Mouse (Mus musculus) erythroblast, embryonic 14.5 days (primary cell): ENCODE measurements around the gene Ctnnd2. TPM values are rescaled to one million over a fixed set of nuclear protein-coding genes. Genes with fewer than 3 reads are reported as not detected.

Experiments used
- H3K27me3 ChIP-seq: 2 replicates; pipeline ENCODE4 v1.6.1; 2012; ENCODE audit warnings: inconsistent platforms; ENCODE audit not compliant: control insufficient read depth
- H3K36me3 ChIP-seq: 2 replicates; pipeline ENCODE4 v1.6.1; 2012; ENCODE audit warnings: mild to moderate bottlenecking, inconsistent platforms; ENCODE audit not compliant: control insufficient read depth
- H3K4me1 ChIP-seq: 2 replicates; pipeline ENCODE4 v1.6.1; 2012; ENCODE audit warnings: inconsistent platforms; ENCODE audit not compliant: control insufficient read depth
- H3K4me3 ChIP-seq: replicated peaks from 2 replicates; pipeline ENCODE3; 2012; ENCODE audit warnings: moderate library complexity, mild to moderate bottlenecking, inconsistent platforms
- H3K9me3 ChIP-seq: 2 replicates; pipeline ENCODE4 v1.6.1; 2012; ENCODE audit warnings: low read length, inconsistent platforms, mixed read lengths; ENCODE audit not compliant: control insufficient read depth
- GATA1 ChIP-seq: IDR thresholded peaks from 2 replicates; pipeline ENCODE4 v1.6.1; 2012; ENCODE audit warnings: low read length, inconsistent platforms, mixed read lengths
- TAL1 ChIP-seq: IDR thresholded peaks from 3 replicates; pipeline ENCODE4 v1.6.1; 2012; ENCODE audit warnings: low read length, inconsistent platforms, mixed read lengths
- polyA plus RNA-seq: library from polyadenylated mRNA; stranded (reverse); fragments of >175 nt; gene quantifications from 2 replicates; pipeline ENCODE4 v1.2.3, GENCODE M21; 2012

The Ctnnd2 gene
- polyA plus RNA-seq, 1 experiment = not detected

- Histone ChIP-seq H3K27me3 (peaks cover 41% of the 10 kb centered on the region), H3K4me3 (no peak overlapping the region), H3K36me3 (no peaks in the 10 kb centered on the region), H3K9me3 (no peaks in the 10 kb centered on the region), H3K4me1 (no peaks in the 10 kb centered on the region)
- TF ChIP-seq GATA1 = no peak
- no peak for TF ChIP-seq TAL1
These were observed 1.9 kb downstream of the Ctnnd2 start for GRCm38 (mm10) chr15:30174321-30174720.

DNA sequence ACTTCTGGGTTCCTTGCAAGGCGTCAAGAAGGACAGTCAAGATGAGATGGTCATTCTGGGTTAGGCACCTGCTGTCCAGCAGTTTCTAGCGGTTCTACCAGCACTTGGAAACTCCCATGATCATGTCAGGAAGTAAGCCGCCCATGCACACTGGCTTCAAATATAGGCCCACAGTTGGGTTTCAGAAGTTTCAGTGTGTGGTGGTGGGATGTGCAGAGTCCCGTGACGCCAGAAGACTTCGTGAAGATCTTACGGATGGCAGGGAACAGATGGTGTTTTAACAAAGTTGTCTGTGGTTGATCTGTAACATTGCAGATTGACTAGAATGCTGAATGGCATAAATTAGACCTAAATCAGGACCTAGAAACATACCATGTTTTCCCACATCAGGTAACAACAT, 11.6 kb downstream of the Ctnnd2 start:
- H3K9me3 ChIP-seq = peaks cover 3% of the 10 kb centered on the region; the same call in 1 of the 2 replicates
- H3K4me1 ChIP-seq = no peaks in the 10 kb centered on the region
- no peaks in the 10 kb centered on the region for H3K27me3 ChIP-seq
- no peak overlapping the region for H3K4me3 ChIP-seq
- no peaks in the 10 kb centered on the region for H3K36me3 ChIP-seq
- TF ChIP-seq GATA1 = no peak
- no peak for TF ChIP-seq TAL1

- H3K4me3 ChIP-seq = no peak overlapping the region
- no peaks in the 10 kb centered on the region for H3K27me3 ChIP-seq
- TF ChIP-seq GATA1 (no peak), TAL1 (no peak)
- H3K4me1 ChIP-seq = no peaks in the 10 kb centered on the region
- no peaks in the 10 kb centered on the region for H3K36me3 ChIP-seq
- peaks cover 2% of the 10 kb centered on the region; the same call in 1 of the 2 replicates for H3K9me3 ChIP-seq
These were observed 18.5 kb downstream of the Ctnnd2 start for GRCm38 (mm10) chr15:30190872-30191271.

GRCm38 (mm10) chr15:30191931-30192668, 19.7 kb downstream of the Ctnnd2 start:
- no peak for TF ChIP-seq TAL1
- no peak for TF ChIP-seq GATA1
- Histone ChIP-seq H3K27me3 (no peaks in the 10 kb centered on the region), H3K4me3 (no peak overlapping the region), H3K4me1 (no peaks in the 10 kb centered on the region), H3K9me3 (peaks cover 2% of the 10 kb centered on the region; the same call in 1 of the 2 replicates), H3K36me3 (no peaks in the 10 kb centered on the region)

- H3K4me3 ChIP-seq = no peak overlapping the region
- no peaks in the 10 kb centered on the region for H3K4me1 ChIP-seq
- H3K27me3 ChIP-seq = no peaks in the 10 kb centered on the region
- TF ChIP-seq TAL1 (no peak), GATA1 (no peak)
- no peaks in the 10 kb centered on the region for H3K36me3 ChIP-seq
- H3K9me3 ChIP-seq = no peaks in the 10 kb centered on the region; the same call in 1 of the 2 replicates
These were observed 26.0 kb downstream of the Ctnnd2 start for GRCm38 (mm10) chr15:30198429-30198828.

DNA sequence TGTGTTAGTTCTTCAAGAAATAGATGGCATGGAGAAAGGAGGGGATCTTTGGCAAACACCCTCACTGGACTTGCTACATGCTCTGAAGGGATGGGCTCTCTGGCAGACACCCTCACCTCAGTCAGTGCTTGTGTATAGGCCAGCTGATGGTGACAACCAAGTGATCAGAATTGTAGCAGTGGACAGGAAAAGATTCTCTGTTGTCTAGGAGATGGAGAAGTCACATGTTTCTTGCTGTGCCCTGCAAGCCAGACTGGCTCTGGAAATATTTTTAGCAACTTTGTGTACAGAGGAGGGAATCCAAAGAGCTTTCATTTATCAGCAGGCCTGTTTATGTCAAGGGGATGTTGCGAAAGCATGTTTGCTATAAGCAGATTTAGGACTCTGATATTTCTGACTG, 27.4 kb downstream of the Ctnnd2 start:
- no peak for TF ChIP-seq TAL1
- no peak for TF ChIP-seq GATA1
- no peaks in the 10 kb centered on the region for H3K4me1 ChIP-seq
- no peak overlapping the region for H3K4me3 ChIP-seq
- peaks cover 3% of the 10 kb centered on the region; the same call in 1 of the 2 replicates for H3K9me3 ChIP-seq
- no peaks in the 10 kb centered on the region for H3K27me3 ChIP-seq
- no peaks in the 10 kb centered on the region for H3K36me3 ChIP-seq

GRCm38 (mm10) chr15:30201211-30201610, 28.8 kb downstream of the Ctnnd2 start:
- no peaks in the 10 kb centered on the region for H3K36me3 ChIP-seq
- H3K4me1 ChIP-seq = no peaks in the 10 kb centered on the region
- TF ChIP-seq TAL1 (no peak), GATA1 (no peak)
- H3K4me3 ChIP-seq = no peak overlapping the region
- no peaks in the 10 kb centered on the region for H3K27me3 ChIP-seq
- H3K9me3 ChIP-seq = peaks cover 3% of the 10 kb centered on the region; the same call in 1 of the 2 replicates

DNA sequence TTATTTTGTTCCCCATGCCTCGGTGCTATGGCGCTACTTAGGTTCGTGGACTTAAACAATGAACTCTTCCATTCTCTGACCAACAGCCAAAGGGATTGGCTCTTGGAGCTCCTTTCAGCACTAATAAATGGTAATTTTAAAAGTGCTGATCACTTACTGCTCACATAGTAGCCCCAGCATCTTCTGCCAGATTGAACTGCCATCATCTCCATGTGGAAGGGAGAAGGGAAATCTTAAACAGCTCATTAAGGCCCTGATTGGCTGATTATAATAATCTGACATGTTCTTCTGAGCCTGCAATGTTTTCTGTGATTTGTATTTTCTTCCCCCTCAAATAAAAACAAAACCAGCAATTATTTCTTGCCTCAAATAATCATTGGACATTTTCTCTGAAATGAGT, 29.2 kb downstream of the Ctnnd2 start:
- Histone ChIP-seq H3K36me3 (no peaks in the 10 kb centered on the region), H3K27me3 (no peaks in the 10 kb centered on the region), H3K9me3 (peaks cover 3% of the 10 kb centered on the region), H3K4me3 (no peak overlapping the region), H3K4me1 (no peaks in the 10 kb centered on the region)
- TF ChIP-seq TAL1 = no peak
- no peak for TF ChIP-seq GATA1

- Histone ChIP-seq H3K4me3 (no peak overlapping the region), H3K36me3 (no peaks in the 10 kb centered on the region), H3K9me3 (peaks cover 12% of the 10 kb centered on the region), H3K4me1 (no peaks in the 10 kb centered on the region), H3K27me3 (no peaks in the 10 kb centered on the region)
- TF ChIP-seq GATA1 (no peak), TAL1 (no peak)
These were observed 40.4 kb downstream of the Ctnnd2 start for GRCm38 (mm10) chr15:30212746-30213145.
